Mouse (Mus musculus) lung, embryonic 16.5 days (tissue): ENCODE results near the gene Slc17a4. TPM values are rescaled to one million over a fixed set of nuclear protein-coding genes. Genes with fewer than 3 reads are reported as not detected.

Source experiments
- ATAC-seq: fragments of 200-750 bp; cut with Nextera tagmentation; 2 replicates; pipeline ENCODE4 v1.8.0; 2017; ENCODE audit warnings: low read depth, mild to moderate bottlenecking, moderate library complexity
- H3K27ac ChIP-seq: fragments of 300-500 bp; sonication (generic); 2 replicates; pipeline ENCODE4 v1.5.1; 2014; ENCODE audit warnings: mild to moderate bottlenecking, control low read depth, low read length
- H3K27me3 ChIP-seq: fragments of 300-500 bp; sonication (generic); 2 replicates; pipeline ENCODE4 v1.6.1; 2014; ENCODE audit warnings: low read depth, low read length, mixed read lengths; ENCODE audit not compliant: control insufficient read depth, insufficient read depth
- H3K36me3 ChIP-seq: fragments of 300-500 bp; sonication (generic); 2 replicates; pipeline ENCODE4 v1.6.1; 2014; ENCODE audit warnings: low read length; ENCODE audit not compliant: control insufficient read depth, insufficient read depth
- H3K4me1 ChIP-seq: fragments of 300-500 bp; sonication (generic); replicated peaks from 2 replicates; pipeline ENCODE4 v1.6.1; 2014; ENCODE audit warnings: low read length, mixed read lengths; ENCODE audit not compliant: control insufficient read depth, insufficient read depth
- H3K4me2 ChIP-seq: fragments of 300-500 bp; sonication (generic); 2 replicates; pipeline ENCODE4 v1.6.1; 2014; ENCODE audit warnings: low read depth, low read length, control low read depth
- H3K4me3 ChIP-seq: fragments of 300-500 bp; sonication (generic); 2 replicates; pipeline ENCODE4 v1.5.1; 2014; ENCODE audit warnings: mild to moderate bottlenecking, low read length, control low read depth
- H3K9ac ChIP-seq: fragments of 300-500 bp; sonication (generic); 2 replicates; pipeline ENCODE4 v1.6.1; 2014; ENCODE audit warnings: low read length, control low read depth
- H3K9me3 ChIP-seq: fragments of 300-500 bp; sonication (generic); 2 replicates; pipeline ENCODE4 v1.6.1; 2016; ENCODE audit warnings: low read length; ENCODE audit not compliant: control insufficient read depth
- WGBS: fragments of 180-500 bp; shearing (Covaris S2); extraction: QIAGEN DNeasy Blood & Tissue Kit; methylation state at CpG from one replicate; pipeline ENCODE4 v1.1.7; 2014; 5-methylcytosine and 5-hydroxymethylcytosine counted together
- polyA plus RNA-seq: library from polyadenylated mRNA; unstranded; fragments of >200 nt; fragmentation: Nextera tagmentation; extraction: Ambion mirVana; gene quantifications from 2 replicates; pipeline ENCODE4 v1.2.1, GENCODE M21; 2015

The Slc17a4 gene
- polyA plus RNA-seq, 1 experiment from 2014 or later = not detected

- H3K36me3 ChIP-seq = no peaks in the 10 kb centered on the region
- H3K9ac ChIP-seq = no peak overlapping the region
- no peak overlapping the region for H3K4me2 ChIP-seq
- no peak overlapping the region for H3K4me3 ChIP-seq
- no peak overlapping the region for H3K27ac ChIP-seq
- no peaks in the 10 kb centered on the region for H3K9me3 ChIP-seq
- WGBS = 78% methylated on average over 5 of the region's 5 CpGs
- ATAC-seq = no peak
- no peaks in the 10 kb centered on the region for H3K4me1 ChIP-seq
- H3K27me3 ChIP-seq = no peaks in the 10 kb centered on the region
These were observed 4.7 kb downstream of the Slc17a4 start for GRCm38 (mm10) chr13:23910121-23910520.

GRCm38 (mm10) chr13:23906906-23907305, 7.9 kb downstream of the Slc17a4 start:
- WGBS = 87% methylated on average over 5 of the region's 5 CpGs
- Histone ChIP-seq H3K27ac (no peak overlapping the region), H3K9ac (no peak overlapping the region), H3K36me3 (no peaks in the 10 kb centered on the region), H3K4me2 (no peak overlapping the region), H3K9me3 (no peaks in the 10 kb centered on the region), H3K27me3 (no peaks in the 10 kb centered on the region), H3K4me1 (no peaks in the 10 kb centered on the region), H3K4me3 (no peak overlapping the region)
- ATAC-seq = no peak

GRCm38 (mm10) chr13:23898242-23898641, 16.6 kb downstream of the Slc17a4 start:
- no peaks in the 10 kb centered on the region for H3K27me3 ChIP-seq
- WGBS = 23% methylated on average over 6 of the region's 6 CpGs

GRCm38 (mm10) chr13:23893269-23893593, 21.6 kb downstream of the Slc17a4 start:
- no peak for ATAC-seq
- Histone ChIP-seq H3K36me3 (no peaks in the 10 kb centered on the region), H3K4me3 (no peak overlapping the region), H3K9me3 (no peaks in the 10 kb centered on the region), H3K9ac (no peak overlapping the region), H3K27ac (no peak overlapping the region), H3K4me2 (no peak overlapping the region), H3K4me1 (no peaks in the 10 kb centered on the region), H3K27me3 (no peaks in the 10 kb centered on the region)
- 51% methylated on average over 4 of the region's 4 CpGs for WGBS

More at GRCm38 (mm10) chr13:23898242-23898641, 16.6 kb downstream of the Slc17a4 start:
- no peaks in the 10 kb centered on the region for H3K9me3 ChIP-seq
- no peak overlapping the region for H3K9ac ChIP-seq
- ATAC-seq = no peak
- H3K36me3 ChIP-seq = no peaks in the 10 kb centered on the region
- no peak overlapping the region for H3K27ac ChIP-seq
- no peak overlapping the region for H3K4me3 ChIP-seq
- H3K4me1 ChIP-seq = no peaks in the 10 kb centered on the region
- no peak overlapping the region for H3K4me2 ChIP-seq

- Histone ChIP-seq H3K36me3 (no peaks in the 10 kb centered on the region), H3K4me1 (no peaks in the 10 kb centered on the region), H3K9me3 (no peaks in the 10 kb centered on the region), H3K4me2 (no peak overlapping the region), H3K27ac (no peak overlapping the region), H3K27me3 (no peaks in the 10 kb centered on the region), H3K9ac (no peak overlapping the region), H3K4me3 (no peak overlapping the region)
- WGBS = 35% methylated on average over 9 of the region's 9 CpGs
- no peak for ATAC-seq
These were observed 22.1 kb downstream of the Slc17a4 start for GRCm38 (mm10) chr13:23892592-23893268.

- Histone ChIP-seq H3K27ac (no peak overlapping the region), H3K36me3 (no peaks in the 10 kb centered on the region), H3K9me3 (no peaks in the 10 kb centered on the region), H3K4me1 (no peaks in the 10 kb centered on the region), H3K27me3 (no peaks in the 10 kb centered on the region), H3K4me3 (no peak overlapping the region), H3K4me2 (no peak overlapping the region), H3K9ac (no peak overlapping the region)
- 44% methylated on average over 6 of the region's 6 CpGs for WGBS
- no peak; the same call in 1 of the 2 replicates for ATAC-seq
These were observed 25.7 kb downstream of the Slc17a4 start for GRCm38 (mm10) chr13:23889011-23889605.

GRCm38 (mm10) chr13:23887026-23887725, 27.6 kb downstream of the Slc17a4 start:
- 66% methylated on average over 3 of the region's 3 CpGs for whole genome bisulfite sequencing
- ATAC-seq = no peak
- Histone ChIP-seq H3K36me3 (no peaks in the 10 kb centered on the region), H3K9ac (no peak overlapping the region), H3K27ac (no peak overlapping the region), H3K4me2 (no peak overlapping the region), H3K4me3 (no peak overlapping the region), H3K27me3 (no peaks in the 10 kb centered on the region), H3K9me3 (no peaks in the 10 kb centered on the region), H3K4me1 (no peaks in the 10 kb centered on the region)

GRCm38 (mm10) chr13:23885540-23885939, 29.3 kb downstream of the Slc17a4 start:
- H3K4me1 ChIP-seq = no peaks in the 10 kb centered on the region
- no peak overlapping the region for H3K27ac ChIP-seq
- 34% methylated on average over 2 of the region's 2 CpGs for WGBS
- H3K9ac ChIP-seq = no peak overlapping the region
- no peak overlapping the region for H3K4me3 ChIP-seq
- H3K36me3 ChIP-seq = no peaks in the 10 kb centered on the region
- H3K27me3 ChIP-seq = no peaks in the 10 kb centered on the region
- H3K4me2 ChIP-seq = no peak overlapping the region
- ATAC-seq = no peak
- H3K9me3 ChIP-seq = no peaks in the 10 kb centered on the region

- Histone ChIP-seq H3K27ac (no peak overlapping the region), H3K4me3 (no peak overlapping the region), H3K36me3 (no peaks in the 10 kb centered on the region), H3K27me3 (no peaks in the 10 kb centered on the region), H3K9me3 (no peaks in the 10 kb centered on the region), H3K9ac (no peak overlapping the region), H3K4me1 (no peaks in the 10 kb centered on the region), H3K4me2 (no peak overlapping the region)
- WGBS = 72% methylated on average over 5 of the region's 5 CpGs
- no peak for ATAC-seq
These were observed 35.2 kb downstream of the Slc17a4 start for GRCm38 (mm10) chr13:23879636-23880035.
